Mouse (Mus musculus): ENCODE measurements at regions not wholly inside any gene's neighbourhood (a gene's known extent, or its start where the extent isn't known, plus 50 kb on each side); places are given as distances from the start of the nearest gene placed in this dataset.

GRCm38 (mm10) chr14:9015826-9016225, 349.8 kb upstream of the 4930452B06Rik start:
- no peak for TF ChIP-seq GATA1 (IDR thresholded peaks at IDR 0.05; ENCODE audit: borderline replicate concordance, low read length)
- no peak for TF ChIP-seq FLI1 (IDR thresholded peaks at IDR 0.05; ENCODE audit: low read length)
